Mouse (Mus musculus): ENCODE results near the gene Kcnj8.

- TF ChIP-seq CEBPB (IDR thresholded peaks at IDR 0.05; ENCODE audit: insufficient read depth, poor library complexity, severe bottlenecking) = no peak
- no peak for TF ChIP-seq POLR2AphosphoS2 (IDR thresholded peaks at IDR 0.05; ENCODE audit: insufficient read length, low read depth)
- no peak for TF ChIP-seq MAX (IDR thresholded peaks at IDR 0.05; ENCODE audit: low read depth)
- TF ChIP-seq E2F4 (IDR thresholded peaks at IDR 0.05; ENCODE audit: insufficient read depth) = no peak
- no peak for TF ChIP-seq POLR2A (IDR thresholded peaks at IDR 0.05; ENCODE audit: insufficient read length, low read depth)
- TF ChIP-seq TCF12 (IDR thresholded peaks at IDR 0.05; ENCODE audit: insufficient read depth, poor library complexity, severe bottlenecking) = no peak
Measured at GRCm38 (mm10) chr6:142527931-142528562, 43.4 kb downstream of the Kcnj8 start.
